Mouse (Mus musculus) T-helper 17 cell (primary cell): ENCODE measurements at regions not wholly inside any gene's neighbourhood (a gene's known extent, or its start where the extent isn't known, plus 50 kb on each side); places are given as distances from the start of the nearest gene placed in this dataset.

Experiments used
- in situ Hi-C, 2 experiments: fragments of 300-600 bp; cut with MboI, MseI; formaldehyde crosslinking; loops; 1 replicate in 1 of 2; 2 replicates in 1 of 2; pipeline ENCODE4 v1.15.1; 2025; ENCODE audit warnings: high pct_unique_total_duplicates in 2 of 2

DNA sequence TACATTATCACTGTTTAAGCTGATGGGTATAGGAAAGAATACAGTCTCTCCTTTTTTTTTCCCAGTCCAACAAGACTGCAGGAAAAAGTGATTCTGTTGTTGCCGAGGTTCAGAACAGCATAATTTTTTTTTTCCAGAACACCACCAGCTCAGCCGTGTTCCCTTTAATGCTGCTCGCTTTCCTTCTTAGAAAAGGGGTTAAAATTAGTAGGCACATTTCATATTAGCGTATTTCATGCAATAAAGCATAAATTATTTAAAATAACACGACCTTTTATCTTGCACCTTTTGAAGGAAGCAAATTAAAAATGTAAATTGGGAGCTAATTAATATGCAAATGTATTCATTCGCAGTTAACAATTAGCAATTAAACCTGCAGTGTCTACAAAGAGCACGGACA, 50.3 kb upstream of the Vrk1 start:
- in situ Hi-C loops, result no loop called here
